Mouse (Mus musculus) myocyte (in vitro differentiated cells): Measurements from ENCODE around the gene Sobp.

ENCODE experiments used
- CEBPB ChIP-seq: IDR thresholded peaks from 2 replicates; pipeline ENCODE4 v1.6.1; 2011; ENCODE audit warnings: mild to moderate bottlenecking, moderate library complexity; ENCODE audit not compliant: poor library complexity, insufficient read depth, severe bottlenecking
- E2F4 ChIP-seq: IDR thresholded peaks from one replicate; pipeline ENCODE4 v1.6.1; 2011; ENCODE audit warnings: mild to moderate bottlenecking, control low read depth, moderate library complexity; ENCODE audit not compliant: insufficient read depth
- MAX ChIP-seq: IDR thresholded peaks from one replicate; pipeline ENCODE4 v1.6.1; 2011; ENCODE audit warnings: low read depth, mild to moderate bottlenecking, control low read depth
- MYOD1 ChIP-seq, 3 experiments: IDR thresholded peaks; one replicate each; pipeline ENCODE4 v1.6.1; 2011; ENCODE audit warnings: control low read depth in 2 of 3, low read depth in 2 of 3, mild to moderate bottlenecking in 2 of 3, moderate library complexity in 1 of 3; ENCODE audit not compliant: insufficient read length in 2 of 3, control insufficient read depth in 1 of 3
- MYOG ChIP-seq, 3 experiments: IDR thresholded peaks; one replicate each; pipeline ENCODE4 v1.6.1; 2011; ENCODE audit warnings: control low read depth in 2 of 3, low read depth in 2 of 3, mild to moderate bottlenecking in 2 of 3; ENCODE audit not compliant: insufficient read length in 2 of 3, control insufficient read depth in 1 of 3, insufficient read depth in 1 of 3
- POLR2A ChIP-seq: IDR thresholded peaks from one replicate; pipeline ENCODE4 v1.6.1; 2011; ENCODE audit warnings: low read depth, mild to moderate bottlenecking, control low read depth, moderate library complexity; ENCODE audit not compliant: insufficient read length
- POLR2AphosphoS2 ChIP-seq: IDR thresholded peaks from one replicate; pipeline ENCODE4 v1.6.1; 2011; ENCODE audit warnings: low read depth, control low read depth; ENCODE audit not compliant: insufficient read length
- REST ChIP-seq: IDR thresholded peaks from one replicate; pipeline ENCODE4 v1.6.1; 2011; ENCODE audit warnings: mild to moderate bottlenecking, control low read depth, moderate library complexity; ENCODE audit not compliant: insufficient read depth, insufficient read length
- SRF ChIP-seq: IDR thresholded peaks from one replicate; pipeline ENCODE4 v1.6.1; 2011; ENCODE audit warnings: low read depth; ENCODE audit not compliant: control insufficient read depth, insufficient read length
- TCF12 ChIP-seq: IDR thresholded peaks from one replicate; pipeline ENCODE4 v1.6.1; 2011; ENCODE audit warnings: mild to moderate bottlenecking, control low read depth; ENCODE audit not compliant: poor library complexity, insufficient read depth, severe bottlenecking
- TCF3 ChIP-seq: IDR thresholded peaks from one replicate; pipeline ENCODE4 v1.6.1; 2011; ENCODE audit warnings: low read depth, control low read depth; ENCODE audit not compliant: insufficient read length

GRCm38 (mm10) chr10:43086888-43087287 is 87.4 kb downstream of the Sobp start:
- TF ChIP-seq MYOG (IDR thresholded peaks at IDR 0.05; ENCODE audit: control insufficient read depth in 1 of 3, insufficient read depth in 1 of 3, insufficient read length in 2 of 3, low read depth in 2 of 3) (no peak), POLR2A (no peak), POLR2AphosphoS2 (no peak), TCF12 (no peak), CEBPB (no peak), E2F4 (no peak), MAX (no peak), SRF (no peak), REST (no peak), MYOD1 (IDR thresholded peaks at IDR 0.05; ENCODE audit: control insufficient read depth in 1 of 3, insufficient read length in 2 of 3, low read depth in 2 of 3) (no peak), TCF3 (no peak)
